Mouse (Mus musculus): Measurements from ENCODE around the gene Trib3. TPM values are rescaled to one million over a fixed set of nuclear protein-coding genes. Genes with fewer than 3 reads are reported as not detected.
"Not testable (repeated sequence)": the region's sequence is repeated elsewhere in the genome, so short reads cannot be mapped to it uniquely, and the experiment has no call there.

The Trib3 gene
- 1 to 10 TPM in 1 of 2 experiments, under 1 TPM in 1; 0.92 to 1.4 TPM for total RNA-seq (2021)

DNA sequence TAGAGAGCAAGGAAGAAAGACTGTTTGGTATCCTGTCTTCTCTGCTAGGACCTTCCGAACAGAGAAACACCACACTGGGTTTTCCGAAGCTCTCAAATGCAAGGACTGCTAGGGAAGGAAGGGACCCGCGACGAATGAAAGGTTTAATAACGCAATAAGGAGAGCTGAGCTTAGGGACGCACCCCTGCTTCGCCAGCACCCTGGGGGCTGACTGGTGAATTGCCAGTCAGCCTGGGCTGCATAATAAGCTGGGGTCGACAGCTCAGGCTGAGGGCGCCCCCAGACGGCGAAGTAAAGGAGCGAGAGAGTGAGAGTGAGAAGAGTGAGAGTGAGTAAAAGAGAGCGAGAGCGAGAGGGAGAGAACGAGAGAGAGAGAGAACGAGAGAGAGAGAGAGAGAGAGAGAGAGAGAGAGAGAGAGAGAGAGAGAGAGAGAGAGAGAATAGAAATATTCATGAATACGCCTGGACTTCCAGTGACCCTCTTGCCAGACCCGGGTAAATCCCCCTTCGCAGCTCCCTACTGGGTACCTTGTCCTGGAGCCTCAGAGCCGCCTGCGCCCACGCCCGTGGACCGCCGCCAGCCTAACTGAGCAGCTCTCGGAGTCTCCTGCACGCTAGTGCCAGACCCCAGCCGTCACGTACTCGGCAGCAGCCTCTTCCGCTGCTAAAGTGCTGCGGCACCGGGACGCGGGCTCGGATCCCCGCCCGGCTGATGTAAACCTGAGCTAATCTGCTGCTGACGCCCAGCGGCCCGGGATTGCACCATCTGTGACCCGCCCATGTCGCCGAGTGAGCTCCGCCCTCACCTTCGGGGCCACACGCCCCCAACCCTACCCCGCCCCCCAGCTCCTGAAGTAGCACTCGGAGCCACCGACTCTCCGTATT is at the start of gene Trib3:
Gene Trib3 (minus strand): TSS at position 704 of the 885 bp plus-strand sequence.
- intact Hi-C loops (cut with DNase I): no loop called here
- peak; percentile 85 for DNase-seq

DNA sequence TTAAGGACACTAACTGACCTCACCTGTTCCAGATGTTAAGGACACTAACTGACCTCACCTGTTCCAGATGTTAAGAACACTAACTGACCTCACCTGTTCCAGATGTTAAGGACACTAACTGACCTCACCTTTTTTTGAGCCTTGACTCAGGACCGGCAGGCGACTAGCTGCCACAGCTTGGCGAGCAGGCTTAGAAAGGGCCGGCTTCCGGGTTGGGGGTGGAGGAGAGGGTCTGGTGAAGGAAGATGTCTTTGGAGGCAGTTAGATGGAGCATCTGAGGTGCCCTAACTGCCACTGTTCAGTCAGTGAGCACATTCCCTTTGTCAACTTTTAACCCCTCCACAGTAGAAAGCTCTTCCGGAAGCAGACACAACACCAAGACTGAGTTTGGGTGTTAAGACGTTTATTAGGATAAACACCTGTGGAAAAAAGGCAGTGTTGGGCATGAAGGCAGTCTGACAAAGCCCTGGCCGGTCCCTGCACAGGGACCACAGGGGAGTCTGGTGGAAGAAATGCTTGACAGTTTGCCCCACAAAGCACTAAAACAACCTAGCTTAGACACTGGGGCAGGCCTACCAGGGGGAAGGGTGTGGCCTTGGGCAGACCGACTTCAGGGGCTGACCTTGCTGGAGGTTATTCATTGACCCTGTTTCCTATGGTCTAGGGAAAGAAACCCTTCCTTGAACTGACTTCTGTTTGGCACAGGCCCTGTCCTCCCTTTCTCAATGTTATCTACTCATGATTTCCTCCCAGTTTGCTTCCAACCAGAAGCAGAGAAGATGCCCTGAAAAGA is 49.6 kb upstream of the Trib3 start:
- no peak for DNase-seq
- intact Hi-C loops (cut with DNase I): loop anchor here (5.0 kb wide), 1 partner anchor 44 kb away; no protein-coding TSS in a partner anchor

GRCm38 (mm10) chr2:152392786-152393185 is 49.0 kb upstream of the Trib3 start:
- DNase-seq: peak; percentile 35

GRCm38 (mm10) chr2:152384191-152384590 is 40.4 kb upstream of the Trib3 start:
- no peak for DNase-seq
- intact Hi-C loops (cut with DNase I): no loop called here

More at GRCm38 (mm10) chr2:152392786-152393185, 49.0 kb upstream of the Trib3 start:
- intact Hi-C loops (cut with DNase I): loop anchor here (5.0 kb wide), 1 partner anchor 45 kb away; no protein-coding TSS in a partner anchor

GRCm38 (mm10) chr2:152376345-152376741 is 32.5 kb upstream of the Trib3 start, which contains the start of gene Nrsn2:
Nrsn2 (minus strand) TSS chr2:152376638.
- peak; percentile 57 for DNase-seq
- intact Hi-C loops (cut with DNase I): no loop called here

GRCm38 (mm10) chr2:152375652-152376344 is 32.0 kb upstream of the Trib3 start:
- intact Hi-C loops (cut with DNase I): no loop called here
- DNase-seq: peak; percentile 81

DNA sequence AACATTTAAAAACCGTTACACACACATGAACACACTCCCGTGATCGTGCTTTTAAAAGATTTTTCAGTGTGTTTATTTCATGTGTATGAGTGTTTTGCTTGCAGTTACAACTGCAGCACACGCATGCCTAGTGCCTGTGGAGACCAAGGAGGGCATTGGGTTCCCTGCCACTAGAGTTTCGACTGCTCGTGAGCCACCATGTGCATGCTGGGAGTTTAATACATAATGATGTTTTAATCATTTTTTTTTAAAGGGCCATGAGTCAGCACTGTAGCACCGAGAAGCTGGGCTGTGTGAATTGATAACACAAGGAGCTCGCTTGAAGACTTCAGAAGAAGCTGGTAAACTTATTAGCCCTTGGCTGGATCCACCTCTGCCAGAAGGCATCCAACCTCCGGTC is 29.7 kb upstream of the Trib3 start:
- DNase-seq: no peak
- intact Hi-C loops (cut with DNase I): no loop called here

GRCm38 (mm10) chr2:152372661-152373060 is 28.8 kb upstream of the Trib3 start:
- intact Hi-C loops (cut with DNase I): no loop called here
- DNase-seq: no peak

DNA sequence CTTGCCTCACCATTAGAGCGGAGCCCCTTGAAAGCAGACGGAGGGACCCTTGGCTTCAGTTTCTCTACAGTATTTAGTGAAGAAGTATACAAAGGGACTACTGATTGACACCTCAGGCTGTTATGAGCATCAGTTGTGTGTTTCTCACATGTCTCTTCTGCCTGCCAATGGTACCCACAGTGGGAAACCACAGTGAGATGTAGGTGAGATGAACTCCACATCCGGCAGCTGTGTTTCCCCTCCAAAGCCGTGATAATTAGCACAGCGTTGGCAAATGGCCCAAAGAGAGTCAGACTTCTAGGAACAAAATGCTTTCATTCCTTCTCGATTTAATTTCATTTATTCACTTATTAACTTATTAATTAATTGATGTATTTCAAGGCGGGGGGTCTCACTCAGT is 28.3 kb upstream of the Trib3 start:
- no peak for DNase-seq
- intact Hi-C loops (cut with DNase I): no loop called here

GRCm38 (mm10) chr2:152368532-152369140 is 24.8 kb upstream of the Trib3 start:
- DNase-seq: peak; percentile 63
- intact Hi-C loops (cut with DNase I): no loop called here

DNA sequence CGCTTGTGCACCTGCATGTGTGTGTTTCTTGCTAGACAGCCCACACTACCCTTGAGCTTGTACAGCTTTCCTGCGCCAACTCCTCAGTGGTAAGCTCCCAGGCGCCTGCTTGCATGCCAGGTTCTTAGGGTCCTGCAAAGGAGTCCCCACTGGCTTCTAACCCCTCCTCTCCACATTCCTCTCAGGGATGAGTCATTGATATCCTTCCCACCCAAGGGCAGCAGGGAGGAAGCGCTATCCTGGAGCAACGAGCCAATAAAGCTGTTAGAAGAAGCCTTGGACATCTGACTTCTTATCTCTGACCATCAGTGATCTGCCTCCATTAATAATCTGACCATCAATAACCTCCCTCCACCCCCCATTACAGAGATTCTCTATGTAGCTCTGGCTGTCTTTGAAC is 24.1 kb upstream of the Trib3 start:
- intact Hi-C loops (cut with DNase I): no loop called here

GRCm38 (mm10) chr2:152363245-152364147 is 19.7 kb upstream of the Trib3 start:
- intact Hi-C loops (cut with DNase I): no loop called here

More for the DNA sequence above, 24.1 kb upstream of the Trib3 start:
- no peak for DNase-seq

DNA sequence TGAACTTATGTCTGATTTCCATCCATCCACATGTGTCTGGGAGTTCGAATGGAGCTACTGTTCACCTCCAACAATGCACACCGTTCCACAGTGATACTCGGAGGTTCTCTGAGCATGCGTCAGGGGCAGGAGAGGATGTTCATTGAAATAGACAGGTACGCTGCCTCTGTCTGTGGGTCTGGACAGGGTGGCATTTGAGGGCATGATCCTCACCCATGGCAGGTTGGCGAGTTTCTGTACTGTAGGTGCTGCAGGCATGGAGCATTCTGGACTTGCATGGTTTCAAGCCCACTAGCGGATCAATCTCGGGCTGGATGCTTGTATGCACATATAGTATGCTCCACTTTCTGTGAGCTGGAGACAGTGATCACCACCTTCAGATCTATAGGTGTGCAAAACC is 17.4 kb upstream of the Trib3 start:
- intact Hi-C loops (cut with DNase I): no loop called here
- no peak for DNase-seq

More at GRCm38 (mm10) chr2:152363245-152364147, 19.7 kb upstream of the Trib3 start:
- DNase-seq: peak; percentile 86

GRCm38 (mm10) chr2:152360271-152360775 is 16.5 kb upstream of the Trib3 start:
- intact Hi-C loops (cut with DNase I): no loop called here
- no peak for DNase-seq

DNA sequence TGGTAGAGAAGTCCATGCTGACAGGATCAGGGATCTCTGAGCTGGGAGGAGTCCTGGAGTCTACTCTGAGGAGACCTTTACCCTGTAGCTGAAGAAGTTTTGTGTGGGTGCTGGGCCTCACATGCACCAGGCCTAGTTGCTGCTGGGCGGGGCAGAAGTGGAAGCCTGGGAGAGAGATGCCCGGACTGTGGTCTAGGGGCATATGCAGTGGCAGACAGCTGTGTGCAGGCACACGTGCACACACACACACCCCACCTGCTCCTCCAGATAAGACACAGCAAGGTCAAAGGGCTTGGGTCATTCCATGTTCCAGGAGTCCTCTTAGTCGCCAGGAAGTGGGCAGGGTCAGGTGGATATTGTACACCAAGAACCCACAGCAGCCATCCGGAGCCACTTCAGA is 15.8 kb upstream of the Trib3 start:
- intact Hi-C loops (cut with DNase I): no loop called here
- no peak for DNase-seq

DNA sequence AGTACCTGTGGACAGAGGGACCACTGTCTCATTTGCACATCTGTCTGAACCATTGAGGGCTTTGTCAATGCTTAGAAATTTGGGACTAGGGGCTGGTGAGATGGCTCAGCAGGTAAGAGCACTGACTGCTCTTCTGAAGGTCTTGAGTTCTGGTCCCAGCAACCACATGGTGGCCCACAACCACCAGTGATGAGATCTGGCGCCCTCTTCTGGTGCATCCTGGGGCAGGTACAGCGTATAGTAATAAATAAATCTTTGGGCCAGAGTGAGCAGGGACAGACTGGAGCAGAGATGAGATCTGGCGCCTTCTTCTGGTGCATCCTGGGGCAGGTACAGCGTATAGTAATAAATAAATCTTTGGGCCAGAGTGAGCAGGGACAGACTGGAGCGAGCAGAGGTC is 15.1 kb upstream of the Trib3 start:
- intact Hi-C loops (cut with DNase I); DNase-seq: not testable (repeated sequence)

DNA sequence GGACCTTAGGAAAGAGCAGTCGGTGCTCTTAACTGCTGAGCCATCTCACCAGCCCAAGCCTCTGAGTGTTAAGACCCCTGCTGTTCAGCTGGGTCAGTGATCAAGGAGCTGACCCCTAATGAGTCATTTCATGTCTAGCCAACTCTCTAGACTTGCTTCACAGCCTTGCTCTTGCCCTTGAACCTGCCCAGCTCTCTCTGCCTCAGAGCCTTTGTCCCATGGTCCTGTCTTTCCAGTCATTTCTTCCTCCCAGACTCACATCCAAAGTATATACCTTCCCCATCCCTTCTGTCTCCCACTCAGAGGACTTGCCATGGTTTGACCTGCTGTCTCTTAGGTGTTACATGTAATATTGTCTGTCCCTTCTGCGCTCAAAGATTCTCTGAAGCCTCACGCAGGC is 13.4 kb upstream of the Trib3 start:
- intact Hi-C loops (cut with DNase I): no loop called here
- DNase-seq: no peak

- intact Hi-C loops (cut with DNase I): no loop called here
- DNase-seq: no peak
Observed at GRCm38 (mm10) chr2:152349842-152350540, 6.2 kb upstream of the Trib3 start.
